In the genomic region with DNA sequence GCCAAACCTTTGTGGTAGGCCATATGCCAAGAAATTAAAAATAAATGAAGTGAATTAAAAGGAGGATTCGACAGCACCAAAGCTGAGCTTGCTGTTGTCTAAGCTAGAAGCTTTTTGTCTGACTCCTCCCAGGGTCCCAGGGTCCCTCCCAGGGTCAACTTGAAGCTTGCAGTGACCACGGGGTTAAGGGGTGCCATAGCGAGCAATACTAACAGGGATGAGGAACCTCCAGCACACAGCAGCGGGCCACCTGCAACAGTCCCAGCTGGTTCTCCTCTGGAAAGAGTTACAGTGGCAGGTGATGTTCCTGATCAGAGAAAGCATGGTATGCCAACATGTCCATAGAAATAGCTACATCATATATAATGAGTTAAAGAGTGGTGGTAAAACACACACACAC, we compare ENCODE assay signal across 34 mouse cellular contexts.
"Had no signal": no experiment of that assay in that cellular context is flagged by ENCODE, and none has a peak within 500 bp of the region (broad histone marks: within the 10 kb centered on the region; RNA-seq: fewer than 3 reads in every experiment).

No protein-coding gene starts in this region.

- DNase-seq: heart, postnatal 10 days; heart, postnatal 36 days; heart, postnatal 4 days; kidney, adult 11 months; kidney, adult 18-20 months; kidney, adult 2 months; kidney, adult 8-10 months; kidney, adult 9 months; kidney, postnatal 10 days; kidney, postnatal 14 days; kidney, postnatal 25 days; kidney, postnatal 36 days; kidney, postnatal 4 days; layer of hippocampus, adult 9-11 months; layer of hippocampus, postnatal 36 days had no signal

- H3K9me3 ChIP-seq: heart, embryonic 10.5 days; heart, embryonic 12.5 days; heart, embryonic 13.5 days; heart, embryonic 15.5 days; hindbrain, embryonic 10.5 days; hindbrain, embryonic 12.5 days; hindbrain, embryonic 13.5 days; hindbrain, embryonic 15.5 days; intestine, embryonic 15.5 days; kidney, embryonic 15.5 days had no signal

- H3K4me1 ChIP-seq: heart, embryonic 12.5 days; intestine, embryonic 15.5 days had no signal

- H3K27ac ChIP-seq: heart, embryonic 10.5 days; heart, embryonic 13.5 days; heart, embryonic 15.5 days; hindbrain, embryonic 10.5 days; hindbrain, embryonic 12.5 days; hindbrain, embryonic 13.5 days; hindbrain, embryonic 14.5 days; hindbrain, embryonic 15.5 days; hindbrain, postnatal 0 days; intestine, embryonic 15.5 days; kidney, embryonic 15.5 days; kidney, postnatal 0 days; layer of hippocampus, adult 2 months had no signal

- H3K4me2 ChIP-seq: heart, embryonic 11.5 days; heart, embryonic 12.5 days; heart, embryonic 13.5 days; heart, embryonic 15.5 days; hindbrain, embryonic 12.5 days; hindbrain, embryonic 13.5 days; hindbrain, embryonic 14.5 days; hindbrain, embryonic 15.5 days; intestine, embryonic 15.5 days; kidney, embryonic 15.5 days had no signal

- H3K36me3 ChIP-seq: heart, embryonic 10.5 days; heart, embryonic 15.5 days; hindbrain, embryonic 10.5 days; hindbrain, embryonic 12.5 days; hindbrain, embryonic 13.5 days; hindbrain, embryonic 15.5 days; intestine, embryonic 15.5 days; kidney, embryonic 15.5 days had no signal

- H3K4me3 ChIP-seq: heart, embryonic 10.5 days; heart, embryonic 12.5 days; heart, embryonic 13.5 days; heart, embryonic 15.5 days; hindbrain, embryonic 10.5 days; hindbrain, embryonic 12.5 days; hindbrain, embryonic 13.5 days; hindbrain, embryonic 15.5 days; intestine, embryonic 15.5 days; kidney, embryonic 15.5 days; layer of hippocampus, adult 2 months had no signal

- ATAC-seq: hindbrain, embryonic 16.5 days; hindbrain, postnatal 0 days; inflammation-experienced regulatory T-cells, adult 6 months; intestine, embryonic 15.5 days; intestine, embryonic 16.5 days; intestine, postnatal 0 days had no signal

- H3K27me3 ChIP-seq: heart, embryonic 12.5 days; heart, embryonic 13.5 days; heart, embryonic 15.5 days; hindbrain, embryonic 12.5 days; hindbrain, embryonic 15.5 days; intestine, embryonic 15.5 days; kidney, embryonic 15.5 days had no signal

- H3K9ac ChIP-seq: heart, embryonic 12.5 days; heart, embryonic 13.5 days; heart, embryonic 15.5 days; hindbrain, embryonic 12.5 days; hindbrain, embryonic 13.5 days; hindbrain, embryonic 14.5 days; hindbrain, embryonic 15.5 days; intestine, embryonic 15.5 days; kidney, embryonic 15.5 days had no signal
